Mouse (Mus musculus): ENCODE results near the gene Ripply2. TPM values are rescaled to one million over a fixed set of nuclear protein-coding genes. Genes with fewer than 3 reads are reported as not detected.

The Ripply2 gene
- total RNA-seq, 2 experiments from 2014 or later, result 1.4 to 2.2 TPM

DNA sequence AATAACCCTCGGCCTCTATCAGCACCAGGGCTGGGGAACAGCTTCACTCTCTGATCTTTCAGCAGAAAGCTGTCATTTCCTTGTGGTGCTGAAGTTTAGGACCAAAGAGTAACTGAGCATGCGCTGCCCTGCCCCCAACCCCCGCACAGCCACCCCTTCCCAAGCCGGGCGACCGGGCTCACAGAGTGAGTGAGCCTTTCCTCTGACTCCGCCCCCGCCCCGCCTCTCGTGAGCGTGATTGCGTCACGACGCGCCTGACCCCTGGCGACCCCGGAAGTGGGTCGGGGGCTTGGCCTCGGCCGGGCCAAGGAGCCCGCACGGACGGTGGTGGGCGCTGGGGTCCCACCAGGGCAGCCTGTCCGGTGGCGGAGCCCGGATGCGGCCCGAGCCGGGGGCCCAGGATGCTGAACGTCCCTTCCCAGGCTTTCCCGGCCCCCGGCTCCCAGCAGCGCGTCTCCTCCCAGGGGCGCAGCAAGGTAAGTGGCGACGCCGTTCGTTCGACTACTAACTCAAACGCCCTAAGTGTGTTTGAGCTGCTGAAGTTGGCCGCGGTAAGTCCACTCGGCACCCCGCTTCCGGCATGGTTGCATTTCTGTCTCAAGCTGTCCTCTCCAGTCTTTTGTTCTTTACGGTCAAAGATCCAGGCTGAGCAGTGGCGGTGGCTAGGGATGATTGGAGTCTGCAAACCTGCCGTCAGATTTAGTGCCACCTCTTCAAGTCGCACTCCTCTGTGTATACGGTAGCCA lies 6.6 kb downstream of the Ripply2 start, which contains the start of gene Cyb5r4:
TSS of gene Cyb5r4 (plus strand) at position 237 of the 746 bp plus-strand sequence.
- peak; percentile 89 to 95 for DNase-seq (ENCODE audit: low spot score in 2 of 2)

DNA sequence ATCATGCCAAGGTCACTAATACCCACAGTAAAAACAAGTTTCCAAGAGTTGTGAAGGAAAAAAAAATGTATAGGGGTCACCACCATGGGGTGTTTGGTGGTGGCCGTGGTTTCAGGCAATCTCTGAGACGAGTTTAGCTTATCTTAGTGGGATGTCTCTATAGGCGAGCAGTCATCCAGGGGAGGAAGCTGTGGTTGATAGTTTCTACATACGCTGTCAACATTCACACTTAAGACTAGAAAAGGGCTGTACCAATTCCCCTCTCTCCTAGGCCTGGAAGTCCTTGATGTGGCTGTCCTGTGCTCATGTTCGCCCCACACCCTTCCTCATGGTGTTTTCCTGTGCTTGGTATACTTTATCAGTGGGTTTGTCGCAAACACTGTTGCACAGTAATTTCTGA lies 10.4 kb downstream of the Ripply2 start:
- no peak for DNase-seq (ENCODE audit: low spot score in 2 of 2)

DNA sequence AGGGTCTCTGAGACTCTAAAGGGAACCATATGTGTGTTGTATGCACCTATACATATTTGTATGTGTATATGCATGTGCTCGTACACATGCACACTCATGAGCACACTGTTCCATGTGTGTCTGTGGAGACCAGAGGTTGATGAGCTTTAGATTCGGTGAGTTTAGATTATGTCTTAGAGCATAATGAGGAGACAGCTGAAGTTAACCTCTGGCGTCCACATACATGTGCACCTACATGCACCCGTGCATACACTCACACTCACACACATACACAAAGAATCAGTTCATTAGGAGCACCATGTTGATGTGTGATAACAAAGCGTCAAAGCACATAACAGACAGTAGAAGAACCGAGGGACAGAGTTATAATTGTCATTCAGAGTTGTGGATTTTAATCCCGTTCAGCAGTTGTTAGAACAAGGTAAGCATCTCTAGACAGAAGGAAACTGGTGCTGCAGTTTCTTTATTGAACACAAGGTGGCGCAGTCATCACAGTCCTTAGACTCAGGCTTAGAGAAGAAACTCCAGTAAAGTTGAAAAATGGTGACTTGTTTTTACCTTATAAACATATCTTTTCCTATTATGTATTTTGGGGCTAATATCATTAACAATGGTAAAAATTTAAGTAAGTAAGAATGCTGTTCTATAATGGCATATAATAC lies 12.2 kb downstream of the Ripply2 start:
- DNase-seq (ENCODE audit: low spot score in 2 of 2), result no peak

DNA sequence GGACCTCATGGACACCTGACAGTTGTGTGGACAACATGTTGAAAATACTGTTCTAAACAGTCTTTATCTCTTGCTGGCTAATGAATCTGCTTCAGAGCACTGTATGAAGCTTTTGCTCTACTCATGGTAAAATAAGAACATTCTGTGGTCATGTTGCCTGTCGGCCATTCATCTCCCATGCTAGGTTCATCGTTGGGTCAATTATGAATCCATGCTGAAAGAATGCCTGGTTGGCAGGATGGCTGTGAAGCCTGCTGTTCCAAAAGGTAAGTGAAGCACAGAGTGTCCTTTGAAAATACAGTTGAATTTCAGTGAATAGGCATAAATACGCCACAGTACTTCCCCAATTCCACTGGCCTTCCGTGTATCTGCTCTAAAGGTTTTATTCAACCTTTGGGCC lies 16.9 kb downstream of the Ripply2 start:
- DNase-seq (ENCODE audit: low spot score in 2 of 2), result no peak

DNA sequence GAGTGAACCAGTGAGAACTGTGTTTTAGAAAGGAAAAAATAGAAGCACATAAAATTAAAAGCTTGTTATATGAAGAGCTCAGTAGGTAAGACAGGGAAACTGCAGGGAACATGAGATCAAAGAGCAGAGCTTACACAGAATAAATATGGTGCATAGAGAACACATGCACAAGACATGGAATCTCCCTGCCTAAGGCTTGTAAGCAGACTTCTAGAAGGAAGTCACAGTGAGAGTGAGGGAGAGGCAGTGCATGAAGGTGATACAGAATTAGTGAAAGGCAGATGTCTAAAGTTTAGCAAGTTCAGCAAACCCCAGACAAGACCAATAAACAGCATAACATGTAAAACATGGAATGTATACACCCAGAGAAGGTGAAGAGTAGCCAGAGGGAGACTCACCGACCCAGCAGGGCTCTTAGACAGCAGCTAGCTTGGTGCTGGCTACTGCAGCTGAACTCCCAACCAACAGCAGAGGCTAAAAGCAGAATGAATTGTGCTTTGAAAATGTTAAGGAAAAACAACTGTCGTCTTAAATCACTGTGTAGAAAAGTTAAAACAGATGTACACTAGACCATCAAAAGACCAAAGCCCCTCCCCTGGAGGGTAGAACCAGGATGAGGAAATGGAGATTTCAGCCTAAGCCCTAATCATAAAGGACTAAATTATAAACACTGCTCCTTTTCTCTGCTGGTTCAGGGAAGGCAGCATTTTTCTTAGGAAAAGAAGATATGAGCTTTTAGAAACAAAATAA lies 19.7 kb downstream of the Ripply2 start:
- DNase-seq (ENCODE audit: low spot score in 2 of 2), result no peak

DNA sequence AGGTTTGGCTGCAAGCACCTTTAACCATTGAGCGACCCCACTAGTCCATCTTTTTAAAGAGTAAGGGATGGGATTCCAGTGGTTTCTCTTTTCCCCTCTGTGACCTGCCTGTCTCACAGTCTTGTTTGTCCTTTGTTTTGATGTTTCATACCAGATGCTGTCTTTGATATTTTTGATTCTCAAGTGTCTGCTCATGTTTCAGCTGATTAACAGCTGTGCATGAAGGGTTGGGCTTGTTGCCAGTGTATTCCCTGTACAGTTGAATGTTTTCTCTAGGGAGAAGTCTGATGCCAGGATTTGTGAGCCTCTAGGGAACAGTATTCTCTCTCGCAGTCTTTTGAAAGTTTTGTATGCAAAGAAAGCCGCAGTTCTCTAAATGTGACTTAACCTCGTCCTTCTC lies 34.1 kb downstream of the Ripply2 start:
- no peak for DNase-seq (ENCODE audit: low spot score in 2 of 2)

DNA sequence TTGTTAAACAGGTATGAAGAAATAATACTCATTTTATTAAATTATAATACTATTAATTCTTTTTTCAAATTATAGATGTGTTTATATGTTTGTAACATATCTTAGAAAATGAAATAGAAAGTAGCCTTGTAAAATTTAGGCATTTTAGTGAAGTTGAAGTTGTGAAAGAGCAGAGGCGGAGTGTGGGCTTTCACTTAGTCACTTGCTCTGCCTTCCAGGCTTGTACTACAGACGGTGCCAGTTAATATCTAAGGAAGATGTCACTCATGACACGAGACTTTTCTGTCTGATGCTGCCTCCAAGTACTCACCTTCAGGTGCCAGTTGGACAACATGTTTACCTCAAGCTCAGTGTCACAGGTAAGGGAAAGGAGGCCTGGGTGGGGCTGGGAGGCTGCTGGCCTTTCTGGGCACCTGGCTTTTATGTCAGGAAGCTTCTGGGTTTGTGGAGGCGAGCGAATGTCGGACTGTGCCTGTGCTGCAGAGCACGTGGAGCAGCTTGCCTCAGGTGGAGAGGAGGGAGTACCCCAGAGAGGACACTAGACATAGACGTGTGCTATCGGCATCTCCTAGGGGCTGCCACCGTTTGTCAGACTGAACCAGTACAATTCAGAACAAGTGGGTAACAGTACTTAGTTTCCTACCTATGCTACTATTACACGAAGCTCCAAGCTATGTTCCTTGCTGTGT lies 40.4 kb downstream of the Ripply2 start:
- DNase-seq (ENCODE audit: low spot score in 2 of 2), result no peak

DNA sequence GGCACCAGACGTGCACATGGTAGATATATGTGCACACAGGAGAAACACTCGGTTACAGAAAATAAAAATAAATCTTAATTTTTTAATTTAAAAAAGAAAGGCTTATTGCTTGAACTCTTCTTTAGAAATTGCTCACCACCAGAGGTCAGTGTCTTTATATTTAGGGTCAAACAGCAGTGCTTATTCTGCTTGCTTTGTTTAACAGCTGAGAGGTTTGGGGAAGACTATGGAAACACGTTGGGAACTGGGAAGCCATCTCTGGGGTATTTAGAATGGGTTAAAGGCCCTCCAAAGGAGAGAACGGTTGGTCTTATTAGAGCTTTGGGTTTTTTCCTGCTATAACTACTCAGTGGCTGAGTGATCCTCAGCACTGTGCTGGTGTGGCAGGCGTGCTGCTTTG lies 47.0 kb downstream of the Ripply2 start:
- DNase-seq (ENCODE audit: low spot score in 2 of 2), result no peak

DNA sequence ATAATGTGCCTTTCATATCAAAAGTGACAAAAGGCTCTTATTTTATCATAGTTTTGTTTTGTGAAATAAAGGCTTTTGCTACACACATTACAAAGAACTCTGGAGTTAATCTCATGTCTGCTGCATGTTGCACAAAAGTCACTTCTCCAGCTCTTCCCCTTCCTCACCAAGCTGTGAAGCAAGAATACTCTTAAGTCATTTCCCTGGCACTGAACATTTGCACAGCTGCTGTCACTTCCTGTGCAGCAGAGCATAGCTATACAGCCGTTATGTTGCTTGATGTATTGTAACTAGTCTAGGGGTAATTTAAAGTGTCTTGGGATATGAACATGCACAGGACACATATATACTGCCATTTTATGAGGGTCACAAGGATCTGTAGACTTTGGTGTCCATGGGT lies 52.8 kb downstream of the Ripply2 start:
- no peak for DNase-seq (ENCODE audit: low spot score in 2 of 2)

Other genes with a start within 250 kb of the Ripply2 start
- gene Snap91, start 134.9 kb upstream of the Ripply2 start, total RNA-seq (2021), result 10 to 100 TPM; 33.1 to 36.8 TPM
- gene Cyb5r4, start 6.5 kb downstream of the Ripply2 start, total RNA-seq (2021), result 10 to 100 TPM; 40.9 to 41.4 TPM
- 1 to 10 TPM; 2.1 to 2.9 TPM for gene Mrap2, start 128.8 kb downstream of the Ripply2 start, total RNA-seq (2021)
- gene Cep162, start 240.0 kb downstream of the Ripply2 start, total RNA-seq (2021), result 10 to 100 TPM in 1 of 2 experiments, 1 to 10 TPM in 1; 8.2 to 11.1 TPM